11 mouse cellular contexts compared by ENCODE assay signal in genomic region chr8:75038497-75038896, GRCm38 (mm10). TPM values are rescaled to one million over a fixed set of nuclear protein-coding genes. Genes with fewer than 3 reads are reported as not detected.
DNase-seq lines count a peak whose midpoint lies in the region; ATAC-seq and TF ChIP-seq lines count a peak whose summit lies in the region.
"Had no signal": no experiment of that assay in that cellular context is flagged by ENCODE, and none has a peak within 500 bp of the region (broad histone marks: within the 10 kb centered on the region; RNA-seq: fewer than 3 reads in every experiment).

No protein-coding gene starts in this region.

- TF ChIP-seq CTCF in kidney, postnatal 0 days (IDR thresholded peaks at IDR 0.05; ENCODE audit: low read depth), result no peak

- peak overlapping the region; percentile 22; the same call in 1 of the 2 replicates for H3K4me3 ChIP-seq in heart, embryonic 10.5 days
- H3K4me3 ChIP-seq in kidney, postnatal 0 days (replicated peaks; ENCODE audit: low read depth, low read length), result no peak overlapping the region
- H3K4me3 ChIP-seq: embryonic facial prominence, embryonic 13.5 days; limb, embryonic 12.5 days had no signal

- peaks cover 2% of the 10 kb centered on the region; the same call in 1 of the 2 replicates for H3K36me3 ChIP-seq in heart, embryonic 10.5 days
- no peaks in the 10 kb centered on the region for H3K36me3 ChIP-seq in kidney, postnatal 0 days (ENCODE audit: insufficient read depth, low read length)
- H3K36me3 ChIP-seq: embryonic facial prominence, embryonic 13.5 days had no signal

- H3K9ac ChIP-seq in kidney, postnatal 0 days (ENCODE audit: low read depth, low read length), result no peak overlapping the region
- H3K9ac ChIP-seq: embryonic facial prominence, embryonic 13.5 days; limb, embryonic 12.5 days had no signal

- H3K9me3 ChIP-seq in heart, embryonic 10.5 days, result no peaks in the 10 kb centered on the region
- no peaks in the 10 kb centered on the region for H3K9me3 ChIP-seq in kidney, postnatal 0 days (replicated peaks; ENCODE audit: low read length)
- H3K9me3 ChIP-seq: embryonic facial prominence, embryonic 13.5 days; limb, embryonic 12.5 days had no signal

- H3K27ac ChIP-seq in heart, embryonic 10.5 days, result peak overlapping the region; percentile 84
- 0 out of 2 replicates have a peak overlapping the region, but pooled peaks have one; percentile 21 for H3K27ac ChIP-seq in kidney, postnatal 0 days
- H3K27ac ChIP-seq: embryonic facial prominence, embryonic 13.5 days; limb, embryonic 12.5 days had no signal

- no peak for ATAC-seq in kidney, postnatal 0 days (replicated peaks; ENCODE audit: low FRiP score, low read depth)

- H3K4me2 ChIP-seq in kidney, postnatal 0 days (ENCODE audit: low read length), result no peak overlapping the region
- H3K4me2 ChIP-seq: embryonic facial prominence, embryonic 13.5 days; limb, embryonic 12.5 days had no signal

- H3K27me3 ChIP-seq in heart, embryonic 10.5 days (ENCODE audit: insufficient read depth, poor library complexity, severe bottlenecking), result no peaks in the 10 kb centered on the region
- H3K27me3 ChIP-seq in kidney, postnatal 0 days (ENCODE audit: insufficient read depth, low read length), result no peaks in the 10 kb centered on the region
- H3K27me3 ChIP-seq: embryonic facial prominence, embryonic 13.5 days; limb, embryonic 12.5 days had no signal

- peaks cover 44% of the 10 kb centered on the region for H3K4me1 ChIP-seq in heart, embryonic 10.5 days
- peaks cover 10% of the 10 kb centered on the region; the same call in 1 of the 2 replicates for H3K4me1 ChIP-seq in kidney, postnatal 0 days (replicated peaks; ENCODE audit: insufficient read depth, low read length)

- peak; percentile 35 for DNase-seq in embryo, embryonic 10 days (ENCODE audit: low spot score)
- no peak for DNase-seq in embryo, embryonic 9.5 days (ENCODE audit: extremely low spot score)
- DNase-seq in A20 (ENCODE audit: low read depth, low spot score), result peak; percentile 70
- DNase-seq in heart, embryonic 10.5 days (ENCODE audit: low spot score), result no peak
- DNase-seq in kidney, postnatal 0 days (ENCODE audit: low spot score), result peak; percentile 51
- no peak for DNase-seq in layer of hippocampus, adult 11-12 months (ENCODE audit: low spot score)
- no peak for DNase-seq in layer of hippocampus, adult 18-20 months (ENCODE audit: low spot score in 2 of 2)
- no peak for DNase-seq in right cerebral cortex, postnatal 10 days (ENCODE audit: low spot score in 2 of 2)
- DNase-seq: B cell, adult 2 months had no signal

RNA-seq across cellular contexts. Expression of gene Tom1, which starts 5.0 kb away (rescaled TPM):
- polyA plus RNA-seq in heart, embryonic 10.5 days (2016; fragmentation: Nextera tagmentation; extraction: Ambion mirVana), result 40.3 and 46.4 TPM in 2 replicates
- polyA plus RNA-seq in kidney, postnatal 0 days (2015; fragmentation: Nextera tagmentation; extraction: Ambion mirVana), result 38.4 and 43.2 TPM in 2 replicates
- total RNA-seq in layer of hippocampus, adult 18-20 months (2021), result 10 to 100 TPM; 40.4 to 42.5 TPM

RNA-seq across cellular contexts. Expression of gene Hmgxb4, which starts 45.3 kb away (rescaled TPM):
- 23.7 and 32.8 TPM in 2 replicates for polyA plus RNA-seq in heart, embryonic 10.5 days (2016; fragmentation: Nextera tagmentation; extraction: Ambion mirVana)
- 25.0 and 26.5 TPM in 2 replicates for polyA plus RNA-seq in kidney, postnatal 0 days (2015; fragmentation: Nextera tagmentation; extraction: Ambion mirVana)
- total RNA-seq in layer of hippocampus, adult 18-20 months (2021), result 10 to 100 TPM; 18.6 to 25.0 TPM

RNA-seq across cellular contexts. Expression of gene Hmox1, which starts 54.9 kb away (rescaled TPM):
- 19.9 and 28.3 TPM in 2 replicates for polyA plus RNA-seq in heart, embryonic 10.5 days (2016; fragmentation: Nextera tagmentation; extraction: Ambion mirVana)
- polyA plus RNA-seq in kidney, postnatal 0 days (2015; fragmentation: Nextera tagmentation; extraction: Ambion mirVana), result 39.9 and 43.1 TPM in 2 replicates
- 1 to 10 TPM; 7.7 to 8.3 TPM for total RNA-seq in layer of hippocampus, adult 18-20 months (2021)

Comparison
In these comparisons a context has a peak if more than half of its experiments do, and no peak if none do; other contexts are left out.
1. DNase-seq: peak in embryo, embryonic 10 days (single experiment), A20 (single experiment) and kidney, postnatal 0 days (single experiment); none in embryo, embryonic 9.5 days (single experiment), heart, embryonic 10.5 days (single experiment), layer of hippocampus, adult 11-12 months (single experiment), layer of hippocampus, adult 18-20 months (0 of 2) and right cerebral cortex, postnatal 10 days (0 of 2).